Mouse (Mus musculus): Measurements from ENCODE around the gene Ncbp3. TPM values are rescaled to one million over a fixed set of nuclear protein-coding genes. Genes with fewer than 3 reads are reported as not detected.

The Ncbp3 gene
- polyA plus RNA-seq, 1 experiment from 2014 or later = 9.5 TPM

- Histone ChIP-seq H3K27ac (replicated peaks in 1 of 2; ENCODE audit: control insufficient read depth in 1 of 2, insufficient read depth in 1 of 2, low read depth in 2 of 2, low read length in 2 of 2) (no peak overlapping the region), H3K9me3 (ENCODE audit: control insufficient read depth, low read length) (no peaks in the 10 kb centered on the region), H3K36me3 (ENCODE audit: control insufficient read depth, insufficient read depth, low read length) (peaks cover 100% of the 10 kb centered on the region), H3K27me3 (ENCODE audit: control insufficient read depth, insufficient read depth, low read length) (no peaks in the 10 kb centered on the region), H3K9ac (ENCODE audit: low read length) (no peak overlapping the region), H3K4me2 (ENCODE audit: low read length) (no peak overlapping the region), H3K4me3 (ENCODE audit: control insufficient read depth in 1 of 2, insufficient read depth in 1 of 2, low read depth in 1 of 2, low read length in 2 of 2) (no peak overlapping the region), H3K4me1 (ENCODE audit: control insufficient read depth in 2 of 2, insufficient read depth in 2 of 2, low read length in 2 of 2) (no peaks in the 10 kb centered on the region)
- no peak for ATAC-seq (ENCODE audit: insufficient number of reproducible peaks, insufficient read depth, low FRiP score, low read depth)
- 86% methylated on average over 6 of the region's 6 CpGs for WGBS
Measured at GRCm38 (mm10) chr11:73077211-73077720, 29.7 kb downstream of the Ncbp3 start.

- Histone ChIP-seq H3K27ac (replicated peaks in 1 of 2; ENCODE audit: control insufficient read depth in 1 of 2, insufficient read depth in 1 of 2, low read depth in 2 of 2, low read length in 2 of 2) (no peak overlapping the region), H3K4me3 (ENCODE audit: control insufficient read depth in 1 of 2, insufficient read depth in 1 of 2, low read depth in 1 of 2, low read length in 2 of 2) (no peak overlapping the region), H3K27me3 (ENCODE audit: control insufficient read depth, insufficient read depth, low read length) (no peaks in the 10 kb centered on the region), H3K9me3 (ENCODE audit: control insufficient read depth, low read length) (no peaks in the 10 kb centered on the region), H3K4me2 (ENCODE audit: low read length) (no peak overlapping the region), H3K36me3 (ENCODE audit: control insufficient read depth, insufficient read depth, low read length) (peaks cover 96% of the 10 kb centered on the region), H3K9ac (ENCODE audit: low read length) (no peak overlapping the region), H3K4me1 (ENCODE audit: control insufficient read depth in 2 of 2, insufficient read depth in 2 of 2, low read length in 2 of 2) (no peaks in the 10 kb centered on the region)
- 92% methylated on average over 8 of the region's 8 CpGs for WGBS
- no peak for ATAC-seq (ENCODE audit: insufficient number of reproducible peaks, insufficient read depth, low FRiP score, low read depth)
Measured at GRCm38 (mm10) chr11:73078615-73079014, 31.0 kb downstream of the Ncbp3 start.

GRCm38 (mm10) chr11:73080306-73080705 is 32.7 kb downstream of the Ncbp3 start:
- Histone ChIP-seq H3K4me2 (ENCODE audit: low read length) (no peak overlapping the region), H3K27ac (replicated peaks in 1 of 2; ENCODE audit: control insufficient read depth in 1 of 2, insufficient read depth in 1 of 2, low read depth in 2 of 2, low read length in 2 of 2) (no peak overlapping the region), H3K4me1 (ENCODE audit: control insufficient read depth in 2 of 2, insufficient read depth in 2 of 2, low read length in 2 of 2) (peaks cover 3 to 4% of the 10 kb centered on the region in 2 experiments; a peak in 3 of 4 replicates), H3K4me3 (ENCODE audit: control insufficient read depth in 1 of 2, insufficient read depth in 1 of 2, low read depth in 1 of 2, low read length in 2 of 2) (no peak overlapping the region), H3K27me3 (ENCODE audit: control insufficient read depth, insufficient read depth, low read length) (no peaks in the 10 kb centered on the region), H3K36me3 (ENCODE audit: control insufficient read depth, insufficient read depth, low read length) (peaks cover 88% of the 10 kb centered on the region), H3K9ac (ENCODE audit: low read length) (no peak overlapping the region), H3K9me3 (ENCODE audit: control insufficient read depth, low read length) (no peaks in the 10 kb centered on the region)
- no peak for ATAC-seq (ENCODE audit: insufficient number of reproducible peaks, insufficient read depth, low FRiP score, low read depth)
- WGBS = 88% methylated on average over 3 of the region's 3 CpGs

- no peak overlapping the region for H3K4me2 ChIP-seq (ENCODE audit: low read length)
- H3K27ac ChIP-seq (replicated peaks in 1 of 2; ENCODE audit: control insufficient read depth in 1 of 2, insufficient read depth in 1 of 2, low read depth in 2 of 2, low read length in 2 of 2) = peak overlapping the region in 1 of 2 experiments; percentile 47; a peak in 2 of 4 replicates
- no peaks in the 10 kb centered on the region for H3K27me3 ChIP-seq (ENCODE audit: control insufficient read depth, insufficient read depth, low read length)
- peaks cover 25 to 31% of the 10 kb centered on the region in 2 experiments for H3K4me1 ChIP-seq (ENCODE audit: control insufficient read depth in 2 of 2, insufficient read depth in 2 of 2, low read length in 2 of 2)
- no peaks in the 10 kb centered on the region for H3K9me3 ChIP-seq (ENCODE audit: control insufficient read depth, low read length)
- peaks cover 48% of the 10 kb centered on the region for H3K36me3 ChIP-seq (ENCODE audit: control insufficient read depth, insufficient read depth, low read length)
- H3K9ac ChIP-seq (ENCODE audit: low read length) = no peak overlapping the region
- 65% methylated on average over 6 of the region's 6 CpGs for WGBS
- no peak for ATAC-seq (ENCODE audit: insufficient number of reproducible peaks, insufficient read depth, low FRiP score, low read depth)
- no peak overlapping the region for H3K4me3 ChIP-seq (ENCODE audit: control insufficient read depth in 1 of 2, insufficient read depth in 1 of 2, low read depth in 1 of 2, low read length in 2 of 2)
Measured at GRCm38 (mm10) chr11:73084303-73084702, 36.7 kb downstream of the Ncbp3 start.

- Histone ChIP-seq H3K36me3 (ENCODE audit: control insufficient read depth, insufficient read depth, low read length) (peaks cover 43% of the 10 kb centered on the region), H3K4me2 (ENCODE audit: low read length) (no peak overlapping the region), H3K27ac (replicated peaks in 1 of 2; ENCODE audit: control insufficient read depth in 1 of 2, insufficient read depth in 1 of 2, low read depth in 2 of 2, low read length in 2 of 2) (peak overlapping the region; percentile 35 to 47), H3K9ac (ENCODE audit: low read length) (no peak overlapping the region), H3K27me3 (ENCODE audit: control insufficient read depth, insufficient read depth, low read length) (no peaks in the 10 kb centered on the region), H3K4me3 (ENCODE audit: control insufficient read depth in 1 of 2, insufficient read depth in 1 of 2, low read depth in 1 of 2, low read length in 2 of 2) (no peak overlapping the region), H3K4me1 (ENCODE audit: control insufficient read depth in 2 of 2, insufficient read depth in 2 of 2, low read length in 2 of 2) (peaks cover 25 to 31% of the 10 kb centered on the region in 2 experiments), H3K9me3 (ENCODE audit: control insufficient read depth, low read length) (no peaks in the 10 kb centered on the region)
- 70% methylated on average over 10 of the region's 10 CpGs for WGBS
- no peak for ATAC-seq (ENCODE audit: insufficient number of reproducible peaks, insufficient read depth, low FRiP score, low read depth)
Measured at GRCm38 (mm10) chr11:73084804-73085231, 37.2 kb downstream of the Ncbp3 start.

GRCm38 (mm10) chr11:73085391-73085790 is 37.8 kb downstream of the Ncbp3 start:
- Histone ChIP-seq H3K9ac (ENCODE audit: low read length) (no peak overlapping the region), H3K27me3 (ENCODE audit: control insufficient read depth, insufficient read depth, low read length) (no peaks in the 10 kb centered on the region), H3K36me3 (ENCODE audit: control insufficient read depth, insufficient read depth, low read length) (peaks cover 37% of the 10 kb centered on the region), H3K4me2 (ENCODE audit: low read length) (no peak overlapping the region), H3K9me3 (ENCODE audit: control insufficient read depth, low read length) (no peaks in the 10 kb centered on the region), H3K27ac (replicated peaks in 1 of 2; ENCODE audit: control insufficient read depth in 1 of 2, insufficient read depth in 1 of 2, low read depth in 2 of 2, low read length in 2 of 2) (peak overlapping the region; percentile 26 to 35; a peak in 2 of 4 replicates), H3K4me3 (ENCODE audit: control insufficient read depth in 1 of 2, insufficient read depth in 1 of 2, low read depth in 1 of 2, low read length in 2 of 2) (no peak overlapping the region), H3K4me1 (ENCODE audit: control insufficient read depth in 2 of 2, insufficient read depth in 2 of 2, low read length in 2 of 2) (peaks cover 25 to 31% of the 10 kb centered on the region in 2 experiments)
- ATAC-seq (ENCODE audit: insufficient number of reproducible peaks, insufficient read depth, low FRiP score, low read depth) = no peak
- WGBS = 37% methylated on average over 7 of the region's 7 CpGs

GRCm38 (mm10) chr11:73087700-73088480 is 40.3 kb downstream of the Ncbp3 start:
- Histone ChIP-seq H3K4me1 (ENCODE audit: control insufficient read depth in 2 of 2, insufficient read depth in 2 of 2, low read length in 2 of 2) (peaks cover 25 to 31% of the 10 kb centered on the region in 2 experiments), H3K9ac (ENCODE audit: low read length) (no peak overlapping the region), H3K27me3 (ENCODE audit: control insufficient read depth, insufficient read depth, low read length) (no peaks in the 10 kb centered on the region), H3K4me3 (ENCODE audit: control insufficient read depth in 1 of 2, insufficient read depth in 1 of 2, low read depth in 1 of 2, low read length in 2 of 2) (no peak overlapping the region), H3K9me3 (ENCODE audit: control insufficient read depth, low read length) (no peaks in the 10 kb centered on the region), H3K36me3 (ENCODE audit: control insufficient read depth, insufficient read depth, low read length) (peaks cover 12% of the 10 kb centered on the region), H3K4me2 (ENCODE audit: low read length) (no peak overlapping the region), H3K27ac (replicated peaks in 1 of 2; ENCODE audit: control insufficient read depth in 1 of 2, insufficient read depth in 1 of 2, low read depth in 2 of 2, low read length in 2 of 2) (no peak overlapping the region)
- 51% methylated on average over 6 of the region's 6 CpGs for WGBS
- ATAC-seq (ENCODE audit: insufficient number of reproducible peaks, insufficient read depth, low FRiP score, low read depth) = no peak

Measured in heart, embryonic 14.5 days (tissue).